In genomic region chr17:33254530-33255318, GRCm38 (mm10) we compare ENCODE assay signal across 8 mouse cellular contexts. TPM values are rescaled to one million over a fixed set of nuclear protein-coding genes. Genes with fewer than 3 reads are reported as not detected.
DNase-seq lines count a peak whose midpoint lies in the region; ATAC-seq and TF ChIP-seq lines count a peak whose summit lies in the region.
"Not testable (repeated sequence)": the region's sequence is repeated elsewhere in the genome, so short reads cannot be mapped to it uniquely, and the experiment has no call there.

TSS of gene Zfp955a (minus strand) at chr17:33255145.

- TF ChIP-seq CTCF in liver, embryonic 14.5 days (IDR thresholded peaks at IDR 0.05; ENCODE audit: low read depth); stomach, postnatal 0 days (IDR thresholded peaks at IDR 0.05; ENCODE audit: low read depth): not testable (repeated sequence)

- TF ChIP-seq EP300 in liver, embryonic 14.5 days (IDR thresholded peaks at IDR 0.05; ENCODE audit: low read depth); stomach, postnatal 0 days (optimal IDR thresholded peaks at IDR 0.05): not testable (repeated sequence)

- not testable (repeated sequence) for H3K9me3 ChIP-seq in forebrain, embryonic 15.5 days; intestine, embryonic 16.5 days (ENCODE audit: control insufficient read depth, low read length); liver, embryonic 14.5 days (ENCODE audit: control insufficient read depth, low read length); midbrain, embryonic 13.5 days; stomach, postnatal 0 days (ENCODE audit: control insufficient read depth, low read length)

- H3K4me3 ChIP-seq in forebrain, embryonic 15.5 days; intestine, embryonic 16.5 days (ENCODE audit: low read length); liver, embryonic 14.5 days (ENCODE audit: insufficient read depth in 1 of 2, low read depth in 2 of 2, low read length in 2 of 2); midbrain, embryonic 13.5 days (replicated peaks); stomach, postnatal 0 days (ENCODE audit: low read depth, low read length): not testable (repeated sequence)

- peak; percentile 99 for ATAC-seq in common myeloid progenitor, adult 5-6 weeks (replicated peaks; ENCODE audit: low read depth, poor library complexity, severe bottlenecking)
- ATAC-seq in forebrain, embryonic 15.5 days (replicated peaks), result peak; percentile 99
- ATAC-seq in intestine, embryonic 16.5 days, result peak; percentile 100
- peak; percentile 96 for ATAC-seq in liver, embryonic 14.5 days (ENCODE audit: insufficient read depth)
- peak; percentile 99 for ATAC-seq in midbrain, embryonic 13.5 days
- ATAC-seq in stomach, postnatal 0 days (ENCODE audit: low FRiP score, low TSS enrichment), result peak; percentile 99

- DNase-seq in heart, postnatal 10 days; left cerebral cortex, adult 8-10 months (ENCODE audit: low spot score in 2 of 2); liver, embryonic 14.5 days (ENCODE audit: low read depth in 3 of 3, low spot score in 3 of 3); stomach, postnatal 0 days (ENCODE audit: low spot score): not testable (repeated sequence)

- intact Hi-C loops in heart, postnatal 10 days (cut with DNase I), result not testable (repeated sequence)

- H3K36me3 ChIP-seq in forebrain, embryonic 15.5 days; intestine, embryonic 16.5 days (ENCODE audit: control insufficient read depth, insufficient read depth, low read length); liver, embryonic 14.5 days (replicated peaks; ENCODE audit: control insufficient read depth, insufficient read depth, low read depth); midbrain, embryonic 13.5 days; stomach, postnatal 0 days (ENCODE audit: control insufficient read depth, insufficient read depth, low read length): not testable (repeated sequence)

- H3K4me1 ChIP-seq in forebrain, embryonic 15.5 days; intestine, embryonic 16.5 days (ENCODE audit: control insufficient read depth, insufficient read depth, low read length); liver, embryonic 14.5 days (replicated peaks; ENCODE audit: control insufficient read depth in 2 of 2, insufficient read depth in 2 of 2, low read length in 1 of 2); midbrain, embryonic 13.5 days (replicated peaks); stomach, postnatal 0 days (replicated peaks; ENCODE audit: control insufficient read depth, insufficient read depth): not testable (repeated sequence)

- not testable (repeated sequence) for H3K9ac ChIP-seq in forebrain, embryonic 15.5 days (replicated peaks); intestine, embryonic 16.5 days (ENCODE audit: low read depth, low read length); liver, embryonic 14.5 days (replicated peaks); midbrain, embryonic 13.5 days (replicated peaks); stomach, postnatal 0 days (ENCODE audit: low read length)

- H3K4me2 ChIP-seq in forebrain, embryonic 15.5 days (replicated peaks), result peak within 1 kb of the TSS; percentile 17; the same call in 1 of the 2 replicates
- not testable (repeated sequence) for H3K4me2 ChIP-seq in intestine, embryonic 16.5 days (ENCODE audit: low read depth, low read length); stomach, postnatal 0 days (replicated peaks; ENCODE audit: low read depth)
- peak within 1 kb of the TSS; percentile 31 for H3K4me2 ChIP-seq in liver, embryonic 14.5 days (ENCODE audit: low read depth)
- peak within 1 kb of the TSS; percentile 30; the same call in 1 of the 2 replicates for H3K4me2 ChIP-seq in midbrain, embryonic 13.5 days (replicated peaks)

- H3K27me3 ChIP-seq in forebrain, embryonic 15.5 days; intestine, embryonic 16.5 days (replicated peaks; ENCODE audit: control insufficient read depth, insufficient read depth, low read length); liver, embryonic 14.5 days (ENCODE audit: control insufficient read depth, insufficient read depth, low read length); midbrain, embryonic 13.5 days; stomach, postnatal 0 days (ENCODE audit: control insufficient read depth, insufficient read depth, low read length): not testable (repeated sequence)

- WGBS in forebrain, embryonic 15.5 days, result 33% methylated on average over 1 of the region's 34 CpGs
- 33% methylated on average over 1 of the region's 34 CpGs for WGBS in intestine, embryonic 16.5 days
- WGBS in liver, embryonic 14.5 days (ENCODE audit: insufficient replicate concordance), result 13% methylated on average over 1 of the region's 34 CpGs
- 50% methylated on average over 1 of the region's 34 CpGs for WGBS in midbrain, embryonic 13.5 days
- WGBS in stomach, postnatal 0 days, result 20% methylated on average over 1 of the region's 34 CpGs

- not testable (repeated sequence) for H3K27ac ChIP-seq in forebrain, embryonic 15.5 days (replicated peaks); intestine, embryonic 16.5 days (ENCODE audit: low read length); liver, embryonic 14.5 days; midbrain, embryonic 13.5 days; stomach, postnatal 0 days (replicated peaks)

RNA-seq across cellular contexts. Expression of gene Zfp955a, which starts in this region (rescaled TPM):
- total RNA-seq in common myeloid progenitor, adult 5-6 weeks (2017), result 15.3 and 18.6 TPM in 2 replicates
- 25.6 and 26.2 TPM in 2 replicates for polyA plus RNA-seq in forebrain, embryonic 15.5 days (2015; fragmentation: Nextera tagmentation; extraction: Ambion mirVana)
- total RNA-seq in heart, postnatal 10 days (2021), result 10 to 100 TPM; 11.5 to 12.1 TPM
- 11.0 and 11.4 TPM in 2 replicates for polyA plus RNA-seq in intestine, embryonic 16.5 days (2015; fragmentation: Nextera tagmentation; extraction: Ambion mirVana)
- 10 to 100 TPM; 11.9 to 12.8 (median 12.5) TPM for total RNA-seq in left cerebral cortex, adult 8-10 months (2022)
- 0.97 and 1.8 TPM in 2 replicates for polyA plus RNA-seq in liver, embryonic 14.5 days (2012; rRNA removed)
- polyA plus RNA-seq in liver, embryonic 14.5 days (2014; fragmentation: Nextera tagmentation; extraction: Ambion mirVana), result 4.4 TPM in 2 replicates
- 25.0 and 26.4 TPM in 2 replicates for polyA plus RNA-seq in midbrain, embryonic 13.5 days (2015; fragmentation: Nextera tagmentation; extraction: Ambion mirVana)
- polyA plus RNA-seq in stomach, postnatal 0 days (2015; fragmentation: Nextera tagmentation; extraction: Ambion mirVana), result 6.1 and 6.7 TPM in 2 replicates
